Mouse (Mus musculus) C2C12 (cell line): ENCODE measurements around the gene Lcor. TPM values are rescaled to one million over a fixed set of nuclear protein-coding genes. Genes with fewer than 3 reads are reported as not detected.

Experiments used
- H3K27me3 ChIP-seq: one replicate; pipeline ENCODE4 v1.6.1; 2011; ENCODE audit not compliant: control insufficient read depth, insufficient read depth, insufficient read length
- H3K36me3 ChIP-seq: one replicate; pipeline ENCODE4 v1.6.1; 2011; ENCODE audit not compliant: control insufficient read depth, insufficient read depth
- H3K4me3 ChIP-seq: one replicate; pipeline ENCODE4 v1.5.1; 2011; ENCODE audit warnings: mild to moderate bottlenecking, control low read depth; ENCODE audit not compliant: poor library complexity, insufficient read depth, severe bottlenecking
- H3K79me2 ChIP-seq: one replicate; pipeline ENCODE4 v1.6.1; 2011; ENCODE audit not compliant: control insufficient read depth, insufficient read depth
- H3K79me3 ChIP-seq: one replicate; pipeline ENCODE4 v1.6.1; 2011; ENCODE audit warnings: low read depth, control low read depth
- H3ac ChIP-seq: one replicate; pipeline ENCODE3; 2011; ENCODE audit warnings: low read depth; ENCODE audit not compliant: control insufficient read depth, insufficient read length
- CEBPB ChIP-seq: IDR thresholded peaks from one replicate; pipeline ENCODE4 v1.6.1; 2011; ENCODE audit warnings: low read depth, mild to moderate bottlenecking, control low read depth, moderate library complexity
- CTCF ChIP-seq: IDR thresholded peaks from one replicate; pipeline ENCODE4 v1.5.1; 2011; ENCODE audit not compliant: control insufficient read depth, insufficient read depth, insufficient read length
- FOSL1 ChIP-seq: IDR thresholded peaks from one replicate; pipeline ENCODE4 v1.8.0; 2011; ENCODE audit warnings: mild to moderate bottlenecking, low read length; ENCODE audit not compliant: poor library complexity, insufficient read depth, severe bottlenecking
- MAX ChIP-seq: IDR thresholded peaks from one replicate; pipeline ENCODE4 v1.6.1; 2011; ENCODE audit warnings: mild to moderate bottlenecking, control low read depth
- MYOD1 ChIP-seq: IDR thresholded peaks from one replicate; pipeline ENCODE4 v1.6.1; 2011; ENCODE audit warnings: low read depth; ENCODE audit not compliant: control insufficient read depth, insufficient read length
- MYOG ChIP-seq: IDR thresholded peaks from one replicate; pipeline ENCODE4 v1.6.1; 2011; ENCODE audit not compliant: control insufficient read depth, insufficient read length; ENCODE audit errors: extremely low read depth
- USF1 ChIP-seq: IDR thresholded peaks from one replicate; pipeline ENCODE4 v1.6.1; 2011; ENCODE audit warnings: low read depth, mild to moderate bottlenecking, control low read depth, moderate library complexity
- polyA plus RNA-seq: library from polyadenylated mRNA; unstranded; fragments of >200 nt; fragmentation: generic; extraction: Trizol; gene quantifications from one replicate; pipeline ENCODE4 v1.2.1, GENCODE M21; 2012; ENCODE audit warnings: missing spikeins

The Lcor gene
- polyA plus RNA-seq, 1 experiment: 1.2 TPM

- H3K4me3 ChIP-seq: no peak overlapping the region
- H3ac ChIP-seq: peak overlapping the region; percentile 41
- TF ChIP-seq MAX (no peak), CTCF (peak; percentile 13), MYOG (no peak), CEBPB (no peak)
- no peaks in the 10 kb centered on the region for H3K36me3 ChIP-seq
- H3K79me3 ChIP-seq: peaks cover 29% of the 10 kb centered on the region
- H3K27me3 ChIP-seq: no peaks in the 10 kb centered on the region
- H3K79me2 ChIP-seq: peaks cover 33% of the 10 kb centered on the region
Measured at GRCm38 (mm10) chr19:41481030-41481886, 1.2 kb upstream of the Lcor start.

DNA sequence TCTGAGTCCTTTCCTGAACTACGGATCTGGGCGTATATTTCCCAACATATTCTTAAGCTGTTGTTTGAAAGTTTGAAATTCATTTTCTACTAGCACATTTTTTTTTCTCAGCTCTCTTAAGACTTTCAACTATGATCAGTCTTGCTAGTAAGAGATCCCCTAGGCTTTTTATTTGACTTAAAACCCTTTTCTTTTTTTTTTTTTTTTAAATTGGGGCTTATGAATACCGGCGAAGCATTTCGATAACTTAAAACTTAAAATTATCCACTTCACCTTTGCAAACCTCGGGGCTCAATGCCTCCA lies 599 bp upstream of the Lcor start:
- H3K79me3 ChIP-seq: peaks cover 35% of the 10 kb centered on the region
- TF ChIP-seq MYOD1 (no peak), MAX (no peak), FOSL1 (no peak), CEBPB (no peak), USF1 (no peak), CTCF (no peak), MYOG (no peak)
- peaks cover 5% of the 10 kb centered on the region for H3K36me3 ChIP-seq
- H3K27me3 ChIP-seq: no peaks in the 10 kb centered on the region
- H3K4me3 ChIP-seq: peak overlapping the region; percentile 82
- peaks cover 39% of the 10 kb centered on the region for H3K79me2 ChIP-seq
- H3ac ChIP-seq: peak overlapping the region; percentile 95

- peaks cover 46% of the 10 kb centered on the region for H3K79me3 ChIP-seq
- H3K79me2 ChIP-seq: peaks cover 50% of the 10 kb centered on the region
- peak overlapping the region; percentile 95 for H3ac ChIP-seq
- TF ChIP-seq CEBPB: no peak
- no peak for TF ChIP-seq CTCF
- TF ChIP-seq MYOD1: no peak
- no peak for TF ChIP-seq FOSL1
- no peak for TF ChIP-seq USF1
- no peak for TF ChIP-seq MYOG
- no peak for TF ChIP-seq MAX
- H3K27me3 ChIP-seq: no peaks in the 10 kb centered on the region
- H3K4me3 ChIP-seq: peak overlapping the region; percentile 82
- H3K36me3 ChIP-seq: peaks cover 6% of the 10 kb centered on the region
Measured at GRCm38 (mm10) chr19:41482909-41483444, 540 bp downstream of the Lcor start.

GRCm38 (mm10) chr19:41483445-41484040 lies 1.1 kb downstream of the Lcor start:
- peaks cover 56% of the 10 kb centered on the region for H3K79me2 ChIP-seq
- peaks cover 52% of the 10 kb centered on the region for H3K79me3 ChIP-seq
- peaks cover 6% of the 10 kb centered on the region for H3K36me3 ChIP-seq
- H3K27me3 ChIP-seq: no peaks in the 10 kb centered on the region
- peak overlapping the region; percentile 82 for H3K4me3 ChIP-seq
- no peak for TF ChIP-seq USF1
- TF ChIP-seq FOSL1: no peak
- no peak for TF ChIP-seq MYOD1
- no peak for TF ChIP-seq CEBPB
- no peak for TF ChIP-seq MYOG
- no peak for TF ChIP-seq MAX
- TF ChIP-seq CTCF: no peak
- peak overlapping the region; percentile 85 for H3ac ChIP-seq

DNA sequence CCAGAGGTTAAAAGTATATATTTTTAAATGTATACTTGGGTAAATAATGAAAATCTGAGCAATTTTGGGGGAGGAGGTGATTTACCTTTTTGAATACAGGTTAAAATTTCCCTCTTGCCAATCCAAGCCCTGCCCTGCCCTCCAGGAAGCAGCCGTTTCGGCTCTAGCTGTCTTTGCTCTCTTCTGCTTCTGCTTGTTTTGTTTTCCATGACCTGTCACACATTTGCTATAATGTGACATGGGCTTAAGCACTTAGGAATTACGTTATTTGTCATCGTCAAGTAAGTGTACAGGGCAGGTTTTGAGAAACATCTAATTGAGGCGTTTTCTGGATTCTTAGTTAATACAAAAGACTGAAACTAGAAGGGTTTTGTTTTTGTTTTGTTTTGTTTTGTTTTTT lies 1.9 kb downstream of the Lcor start:
- no peaks in the 10 kb centered on the region for H3K27me3 ChIP-seq
- peaks cover 57% of the 10 kb centered on the region for H3K79me3 ChIP-seq
- TF ChIP-seq MYOD1: no peak
- no peak for TF ChIP-seq CEBPB
- no peak for TF ChIP-seq MYOG
- TF ChIP-seq USF1: no peak
- TF ChIP-seq CTCF: no peak
- TF ChIP-seq FOSL1: no peak
- TF ChIP-seq MAX: no peak
- H3K4me3 ChIP-seq: no peak overlapping the region
- peaks cover 6% of the 10 kb centered on the region for H3K36me3 ChIP-seq
- peak overlapping the region; percentile 14 for H3ac ChIP-seq
- H3K79me2 ChIP-seq: peaks cover 64% of the 10 kb centered on the region
